Mouse (Mus musculus): ENCODE measurements around the gene Spout1. TPM values are rescaled to one million over a fixed set of nuclear protein-coding genes. Genes with fewer than 3 reads are reported as not detected.
"Not testable (repeated sequence)": the region's sequence is repeated elsewhere in the genome, so short reads cannot be mapped to it uniquely, and the experiment has no call there.

Gene Spout1
- polyA plus RNA-seq, 1 experiment from 2014 or later: 59.0 TPM

DNA sequence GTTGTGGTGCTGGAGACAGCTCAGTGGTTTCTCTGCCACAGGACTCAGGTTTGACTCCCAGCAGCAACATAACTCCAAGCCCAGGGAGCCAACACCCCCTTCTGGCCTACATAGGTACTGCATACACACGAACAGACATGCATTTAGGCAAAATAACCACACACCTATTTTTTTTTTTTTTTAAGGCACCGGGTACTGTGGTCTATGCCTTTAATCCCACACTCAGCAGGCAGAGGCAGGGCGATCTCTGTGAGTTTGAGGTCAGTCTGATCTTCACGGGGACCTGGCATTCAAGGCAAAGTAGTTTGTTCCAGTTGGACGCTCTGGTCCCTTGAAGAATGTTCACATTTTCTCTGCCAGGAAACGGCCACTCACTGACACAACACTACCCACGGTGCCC lies 25.2 kb upstream of the Spout1 start:
- 83% methylated on average over 7 of the region's 7 CpGs for WGBS
- H3K4me1 ChIP-seq (replicated peaks): peaks cover 22% of the 10 kb centered on the region
- H3K36me3 ChIP-seq: no peaks in the 10 kb centered on the region
- H3K4me3 ChIP-seq: no peak overlapping the region
- H3K27ac ChIP-seq (replicated peaks): no peak overlapping the region
- H3K27me3 ChIP-seq: no peaks in the 10 kb centered on the region
- no peak for ATAC-seq (ENCODE audit: low read depth)
- H3K9ac ChIP-seq: no peak overlapping the region
- H3K9me3 ChIP-seq: no peaks in the 10 kb centered on the region
- H3K4me2 ChIP-seq: no peak overlapping the region

- H3K36me3 ChIP-seq: no peaks in the 10 kb centered on the region
- H3K9me3 ChIP-seq: no peaks in the 10 kb centered on the region
- H3K27ac ChIP-seq (replicated peaks): no peak overlapping the region
- no peaks in the 10 kb centered on the region for H3K27me3 ChIP-seq
- H3K4me3 ChIP-seq: no peak overlapping the region
- H3K9ac ChIP-seq: no peak overlapping the region
- ATAC-seq (ENCODE audit: low read depth): no peak
- 82% methylated on average over 5 of the region's 5 CpGs for WGBS
- peaks cover 12% of the 10 kb centered on the region for H3K4me1 ChIP-seq (replicated peaks)
- no peak overlapping the region for H3K4me2 ChIP-seq
Observed at GRCm38 (mm10) chr2:30200388-30200925, 22.2 kb upstream of the Spout1 start.

DNA sequence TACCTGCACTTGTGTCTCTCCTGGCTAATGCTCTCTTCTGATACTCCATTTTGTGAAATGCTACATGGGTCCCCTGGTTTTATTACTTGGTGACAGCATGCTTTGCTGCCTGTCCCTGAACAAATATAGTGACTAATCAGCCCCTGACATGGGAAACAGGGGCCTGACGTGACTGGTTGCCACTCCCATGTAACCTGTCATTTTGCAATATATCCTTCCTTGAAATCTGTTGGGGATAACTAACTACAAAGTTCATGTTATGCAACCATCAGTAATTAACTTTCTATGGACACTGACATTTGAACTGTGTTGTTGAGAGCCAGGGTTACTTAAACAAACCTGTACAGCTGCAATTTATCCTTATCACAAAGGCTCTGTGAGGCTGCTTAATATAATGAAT lies 21.7 kb upstream of the Spout1 start:
- no peaks in the 10 kb centered on the region for H3K36me3 ChIP-seq
- H3K9me3 ChIP-seq: no peaks in the 10 kb centered on the region
- no peaks in the 10 kb centered on the region for H3K27me3 ChIP-seq
- peaks cover 12% of the 10 kb centered on the region for H3K4me1 ChIP-seq (replicated peaks)
- H3K27ac ChIP-seq (replicated peaks): no peak overlapping the region
- no peak overlapping the region for H3K4me2 ChIP-seq
- H3K9ac ChIP-seq: no peak overlapping the region
- ATAC-seq (ENCODE audit: low read depth): no peak
- H3K4me3 ChIP-seq: no peak overlapping the region
- WGBS: 84% methylated on average over 1 of the region's 1 CpGs

GRCm38 (mm10) chr2:30198021-30198420 lies 19.8 kb upstream of the Spout1 start:
- Histone ChIP-seq H3K27ac (replicated peaks) (no peak overlapping the region), H3K9me3 (no peaks in the 10 kb centered on the region), H3K36me3 (no peaks in the 10 kb centered on the region), H3K4me1 (replicated peaks) (no peaks in the 10 kb centered on the region), H3K9ac (no peak overlapping the region), H3K27me3 (no peaks in the 10 kb centered on the region), H3K4me2 (no peak overlapping the region), H3K4me3 (no peak overlapping the region)
- no peak for ATAC-seq (ENCODE audit: low read depth)
- WGBS: 74% methylated on average over 4 of the region's 4 CpGs

- Histone ChIP-seq H3K4me2 (no peak overlapping the region), H3K4me3 (no peak overlapping the region), H3K9me3 (no peaks in the 10 kb centered on the region), H3K4me1 (replicated peaks) (no peaks in the 10 kb centered on the region), H3K27me3 (no peaks in the 10 kb centered on the region), H3K27ac (replicated peaks) (no peak overlapping the region), H3K36me3 (peaks cover 5% of the 10 kb centered on the region; the same call in 1 of the 2 replicates), H3K9ac (no peak overlapping the region)
- WGBS: 78% methylated on average over 3 of the region's 3 CpGs
- ATAC-seq (ENCODE audit: low read depth): no peak
Observed at GRCm38 (mm10) chr2:30194656-30195055, 16.4 kb upstream of the Spout1 start.

- no peak overlapping the region for H3K4me2 ChIP-seq
- H3K9ac ChIP-seq: no peak overlapping the region
- H3K4me1 ChIP-seq (replicated peaks): no peaks in the 10 kb centered on the region
- peaks cover 11% of the 10 kb centered on the region for H3K36me3 ChIP-seq
- no peaks in the 10 kb centered on the region for H3K9me3 ChIP-seq
- no peaks in the 10 kb centered on the region for H3K27me3 ChIP-seq
- no peak overlapping the region for H3K27ac ChIP-seq (replicated peaks)
- no peak for ATAC-seq (ENCODE audit: low read depth)
- no peak overlapping the region for H3K4me3 ChIP-seq
- 89% methylated on average over 12 of the region's 12 CpGs for WGBS
Observed at GRCm38 (mm10) chr2:30191790-30192580, 13.7 kb upstream of the Spout1 start.

- H3K4me1 ChIP-seq (replicated peaks): no peaks in the 10 kb centered on the region
- peaks cover 9% of the 10 kb centered on the region; the same call in 1 of the 2 replicates for H3K36me3 ChIP-seq
- 83% methylated on average over 3 of the region's 3 CpGs for WGBS
- H3K27ac ChIP-seq (replicated peaks): no peak overlapping the region
- no peaks in the 10 kb centered on the region; the same call in 1 of the 2 replicates for H3K9me3 ChIP-seq
- no peak for ATAC-seq (ENCODE audit: low read depth)
- no peak overlapping the region for H3K9ac ChIP-seq
- no peak overlapping the region for H3K4me3 ChIP-seq
- no peak overlapping the region for H3K4me2 ChIP-seq
- no peaks in the 10 kb centered on the region for H3K27me3 ChIP-seq
Observed at GRCm38 (mm10) chr2:30185681-30186080, 7.4 kb upstream of the Spout1 start.

GRCm38 (mm10) chr2:30185276-30185675 lies 7.0 kb upstream of the Spout1 start:
- Histone ChIP-seq H3K4me3 (no peak overlapping the region), H3K4me2 (no peak overlapping the region), H3K4me1 (replicated peaks) (no peaks in the 10 kb centered on the region), H3K27me3 (no peaks in the 10 kb centered on the region), H3K36me3 (peaks cover 9% of the 10 kb centered on the region; the same call in 1 of the 2 replicates), H3K9me3 (no peaks in the 10 kb centered on the region; the same call in 1 of the 2 replicates), H3K9ac (no peak overlapping the region), H3K27ac (replicated peaks) (no peak overlapping the region)
- ATAC-seq (ENCODE audit: low read depth): no peak
- WGBS: 78% methylated on average over 6 of the region's 6 CpGs

DNA sequence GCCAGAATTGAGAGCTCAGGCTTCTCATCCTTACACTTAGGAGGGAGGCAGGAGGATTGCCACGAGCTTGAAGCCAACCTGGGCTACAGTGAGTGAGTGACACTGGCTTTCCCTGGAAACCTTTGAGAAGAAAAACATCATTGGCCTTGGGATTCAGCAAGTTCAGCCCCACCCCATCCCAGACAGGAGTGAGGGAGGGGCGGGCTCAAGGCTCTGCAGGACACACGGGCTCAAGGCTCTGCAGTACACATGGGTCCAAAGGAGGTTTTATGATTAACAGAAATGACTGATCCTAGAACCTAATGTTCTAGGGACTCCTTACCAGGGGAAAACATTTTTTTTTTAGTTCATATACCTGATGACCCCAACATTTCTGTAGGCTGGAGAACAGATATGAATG lies 5.5 kb upstream of the Spout1 start:
- no peaks in the 10 kb centered on the region; the same call in 1 of the 2 replicates for H3K9me3 ChIP-seq
- 78% methylated on average over 3 of the region's 3 CpGs for WGBS
- no peak overlapping the region for H3K27ac ChIP-seq (replicated peaks)
- no peaks in the 10 kb centered on the region for H3K4me1 ChIP-seq (replicated peaks)
- no peak overlapping the region for H3K4me2 ChIP-seq
- H3K27me3 ChIP-seq: no peaks in the 10 kb centered on the region
- ATAC-seq (ENCODE audit: low read depth): no peak
- H3K36me3 ChIP-seq: peaks cover 9% of the 10 kb centered on the region; the same call in 1 of the 2 replicates
- no peak overlapping the region for H3K9ac ChIP-seq
- H3K4me3 ChIP-seq: no peak overlapping the region

GRCm38 (mm10) chr2:30182424-30182823 lies 4.2 kb upstream of the Spout1 start:
- no peak for ATAC-seq (ENCODE audit: low read depth)
- Histone ChIP-seq H3K36me3 (peaks cover 3% of the 10 kb centered on the region; the same call in 1 of the 2 replicates), H3K27me3 (no peaks in the 10 kb centered on the region), H3K9me3 (no peaks in the 10 kb centered on the region; the same call in 1 of the 2 replicates), H3K4me1 (replicated peaks) (peaks cover 5% of the 10 kb centered on the region), H3K4me2 (no peak overlapping the region), H3K27ac (replicated peaks) (no peak overlapping the region), H3K9ac (no peak overlapping the region), H3K4me3 (no peak overlapping the region)
- 91% methylated on average over 2 of the region's 2 CpGs for WGBS

GRCm38 (mm10) chr2:30178711-30179110 lies 452 bp upstream of the Spout1 start:
- H3K9me3 ChIP-seq; H3K27me3 ChIP-seq; H3K9ac ChIP-seq; H3K27ac ChIP-seq (replicated peaks): not testable (repeated sequence)
- peaks cover 12% of the 10 kb centered on the region for H3K4me1 ChIP-seq (replicated peaks)
- peak overlapping the region; percentile 76 for H3K4me3 ChIP-seq
- H3K36me3 ChIP-seq: peaks cover 34% of the 10 kb centered on the region
- ATAC-seq (ENCODE audit: low read depth): peak; percentile 44; the same call in 1 of the 2 replicates
- peak overlapping the region; percentile 94 for H3K4me2 ChIP-seq
- 40% methylated on average over 7 of the region's 7 CpGs for WGBS

DNA sequence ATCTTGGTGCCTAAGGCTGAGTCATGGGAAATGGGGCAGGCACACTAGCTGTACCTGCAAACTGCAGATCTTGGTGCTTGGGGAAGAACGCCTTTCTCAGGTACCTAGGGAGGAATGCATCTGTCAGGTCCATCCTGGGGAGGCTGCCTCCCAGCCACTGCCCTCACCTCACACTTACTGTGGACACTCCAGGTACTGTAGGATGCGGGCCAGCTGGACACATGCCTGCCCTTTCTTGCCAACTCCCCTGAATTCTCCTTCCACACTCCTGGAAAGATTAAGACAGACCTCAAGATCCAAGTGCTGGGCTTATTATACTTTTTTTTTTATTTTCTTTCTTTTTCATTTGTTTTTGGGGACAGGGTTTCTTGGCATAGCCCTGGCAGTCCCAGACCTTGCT lies 1.7 kb downstream of the Spout1 start:
- 93% methylated on average over 2 of the region's 2 CpGs for WGBS
- Histone ChIP-seq H3K9ac (no peak overlapping the region), H3K36me3 (peaks cover 46% of the 10 kb centered on the region), H3K4me1 (replicated peaks) (peaks cover 26% of the 10 kb centered on the region), H3K9me3 (no peaks in the 10 kb centered on the region), H3K4me3 (no peak overlapping the region), H3K27ac (replicated peaks) (no peak overlapping the region), H3K27me3 (no peaks in the 10 kb centered on the region), H3K4me2 (no peak overlapping the region)
- no peak for ATAC-seq (ENCODE audit: low read depth)

All from neural tube, embryonic 13.5 days (tissue).